Mouse (Mus musculus) spleen, postnatal 14 days (tissue): ENCODE measurements around the gene Akr1d1.

ENCODE experiments used
- DNase-seq, 2 experiments: peaks; one replicate each; pipeline ENCODE4 v3.0.0; 2021 to 2022; ENCODE audit warnings: low spot score in 2 of 2

Gene Akr1d1

DNA sequence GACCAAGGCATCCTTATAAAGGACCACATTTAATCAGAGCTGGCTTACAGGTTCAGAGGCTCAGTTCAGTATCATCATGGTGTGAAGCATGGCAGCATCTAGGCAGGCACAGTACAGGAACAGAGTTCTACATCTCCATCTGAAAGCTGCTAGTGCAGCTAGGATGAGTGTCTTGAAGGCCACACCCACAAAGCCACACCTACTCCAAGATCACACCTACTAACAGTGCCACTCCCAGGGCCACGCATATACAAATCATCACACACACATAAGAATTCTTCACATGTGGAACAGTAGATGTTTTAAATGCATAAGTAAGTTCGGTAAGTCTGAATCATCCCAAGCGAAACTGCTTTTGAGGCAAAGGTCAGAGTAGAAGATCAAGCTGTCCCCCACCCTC lies 33.9 kb downstream of the Akr1d1 start:
- no peak for DNase-seq

DNA sequence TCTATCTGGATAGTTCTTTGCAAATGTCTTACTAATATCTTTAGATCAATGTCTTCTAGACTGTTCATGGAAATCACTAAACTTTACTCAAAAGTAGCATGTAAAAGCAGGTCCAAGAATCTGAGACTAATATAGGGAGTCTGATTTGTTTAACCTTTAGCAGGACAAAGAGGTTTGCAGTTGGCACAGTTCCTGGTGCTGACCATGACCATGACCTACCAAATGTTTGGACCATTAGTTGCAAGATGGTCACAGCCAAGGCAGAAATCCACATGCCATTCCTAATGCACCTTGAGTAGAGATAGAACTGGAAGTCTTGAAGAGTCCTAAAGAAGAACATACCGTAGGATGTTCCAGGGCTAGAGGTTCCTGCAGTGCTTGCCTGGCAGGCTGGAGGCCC lies 37.4 kb downstream of the Akr1d1 start:
- no peak for DNase-seq

DNA sequence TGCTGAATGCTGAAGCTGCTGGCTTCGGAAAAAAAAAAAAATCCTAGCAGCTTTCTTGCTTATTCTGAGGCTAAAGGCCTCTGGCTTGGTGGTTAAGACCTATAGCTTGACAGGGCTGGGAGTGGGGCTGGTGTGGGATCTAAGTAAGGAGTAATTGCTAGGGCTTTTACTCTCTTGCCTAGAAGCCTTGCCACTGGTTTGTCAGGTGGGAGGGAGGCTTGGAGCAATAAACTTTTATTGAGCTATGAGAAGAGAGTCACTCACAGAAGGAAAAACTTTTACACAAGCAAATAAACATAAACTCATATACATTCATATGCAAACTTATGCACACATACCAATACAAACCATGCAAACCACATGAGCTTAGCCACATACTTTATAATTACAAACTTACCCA lies 42.0 kb downstream of the Akr1d1 start:
- DNase-seq = no peak

DNA sequence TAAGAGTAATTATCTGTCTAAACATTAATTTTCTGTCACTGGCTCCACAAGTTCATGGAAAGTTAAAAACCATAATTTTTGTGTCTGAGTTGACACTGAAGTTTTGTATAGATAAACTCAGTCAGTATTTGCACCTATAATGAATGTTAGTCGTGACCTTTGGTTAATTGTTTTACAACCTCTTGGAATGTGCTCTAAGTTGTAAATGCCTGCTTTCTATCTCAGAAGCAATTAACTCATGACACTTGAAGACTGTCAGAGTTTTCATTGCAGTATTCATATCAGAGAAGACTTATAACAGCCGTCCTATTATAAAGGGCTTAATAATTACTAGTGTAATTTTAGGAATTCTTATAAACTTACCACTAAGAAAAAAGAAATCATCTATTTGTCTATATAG lies 43.0 kb downstream of the Akr1d1 start:
- DNase-seq = no peak

DNA sequence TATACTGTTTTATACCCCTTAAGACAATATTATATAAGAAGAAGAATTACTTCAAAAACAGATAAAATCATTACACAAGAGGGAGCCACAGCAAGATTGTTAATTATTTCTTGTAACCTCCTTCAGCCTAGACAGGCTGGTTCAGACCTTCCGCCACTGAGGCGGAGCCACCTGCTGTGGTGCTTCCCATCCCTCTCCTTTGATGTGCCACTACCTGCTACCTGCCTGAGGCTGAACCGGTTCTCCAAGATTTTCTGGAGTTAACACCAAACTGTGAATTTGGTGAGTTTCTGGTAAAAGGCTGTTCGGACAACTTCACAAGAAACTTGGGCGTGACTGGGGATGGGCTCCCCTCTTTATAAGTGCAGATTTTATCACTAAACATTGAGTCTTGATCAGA lies 50.5 kb downstream of the Akr1d1 start:
- no peak for DNase-seq

DNA sequence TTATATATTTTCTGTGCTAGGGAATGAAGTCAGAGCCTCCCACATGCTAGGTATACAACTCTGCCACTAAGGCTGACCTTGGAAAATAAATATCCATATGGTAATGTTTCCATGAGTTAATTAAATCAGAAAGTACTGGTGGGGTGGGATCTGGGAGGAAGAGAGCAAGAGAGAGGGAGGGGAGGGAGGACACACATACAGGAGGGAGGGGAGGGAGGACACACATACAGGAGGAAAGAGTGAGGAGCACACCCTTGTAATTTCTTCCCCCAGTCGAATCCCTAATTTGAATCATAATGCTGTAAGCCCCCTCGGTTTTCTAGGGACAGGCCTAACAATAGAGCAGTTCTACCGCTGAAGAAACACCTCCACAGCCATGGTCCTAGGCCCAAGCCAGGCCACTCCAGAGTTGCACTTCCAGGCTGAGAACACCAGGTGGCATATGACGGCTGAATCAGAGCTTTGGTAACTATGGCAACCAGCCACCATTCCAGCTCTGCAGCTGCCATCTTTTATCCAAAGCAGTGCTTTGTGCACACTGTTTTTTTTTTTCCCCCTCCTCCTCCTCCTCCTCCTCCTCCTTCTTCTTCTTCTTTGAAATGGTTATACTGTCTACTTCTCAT lies 59.5 kb downstream of the Akr1d1 start:
- peak in 1 of 2 experiments; percentile 51 for DNase-seq

DNA sequence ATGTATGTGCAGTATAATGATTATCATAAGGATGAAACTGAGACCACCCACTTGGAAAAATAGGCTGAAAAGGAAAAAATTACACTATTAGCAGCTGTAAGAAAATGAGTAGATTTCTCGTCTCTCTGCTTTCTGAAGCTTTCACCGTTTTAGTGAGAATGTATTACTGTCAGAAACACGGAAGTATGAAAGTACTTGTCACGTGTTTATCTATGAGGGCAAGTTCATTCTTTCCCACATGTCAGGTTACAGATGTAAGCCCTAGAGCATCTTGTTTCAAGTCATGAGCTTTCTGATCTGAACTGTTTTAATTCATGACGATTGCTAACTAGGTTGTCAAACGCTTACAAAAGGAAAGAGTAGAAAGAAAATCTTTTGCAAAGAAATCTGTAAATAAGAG lies 60.8 kb downstream of the Akr1d1 start:
- DNase-seq = no peak

DNA sequence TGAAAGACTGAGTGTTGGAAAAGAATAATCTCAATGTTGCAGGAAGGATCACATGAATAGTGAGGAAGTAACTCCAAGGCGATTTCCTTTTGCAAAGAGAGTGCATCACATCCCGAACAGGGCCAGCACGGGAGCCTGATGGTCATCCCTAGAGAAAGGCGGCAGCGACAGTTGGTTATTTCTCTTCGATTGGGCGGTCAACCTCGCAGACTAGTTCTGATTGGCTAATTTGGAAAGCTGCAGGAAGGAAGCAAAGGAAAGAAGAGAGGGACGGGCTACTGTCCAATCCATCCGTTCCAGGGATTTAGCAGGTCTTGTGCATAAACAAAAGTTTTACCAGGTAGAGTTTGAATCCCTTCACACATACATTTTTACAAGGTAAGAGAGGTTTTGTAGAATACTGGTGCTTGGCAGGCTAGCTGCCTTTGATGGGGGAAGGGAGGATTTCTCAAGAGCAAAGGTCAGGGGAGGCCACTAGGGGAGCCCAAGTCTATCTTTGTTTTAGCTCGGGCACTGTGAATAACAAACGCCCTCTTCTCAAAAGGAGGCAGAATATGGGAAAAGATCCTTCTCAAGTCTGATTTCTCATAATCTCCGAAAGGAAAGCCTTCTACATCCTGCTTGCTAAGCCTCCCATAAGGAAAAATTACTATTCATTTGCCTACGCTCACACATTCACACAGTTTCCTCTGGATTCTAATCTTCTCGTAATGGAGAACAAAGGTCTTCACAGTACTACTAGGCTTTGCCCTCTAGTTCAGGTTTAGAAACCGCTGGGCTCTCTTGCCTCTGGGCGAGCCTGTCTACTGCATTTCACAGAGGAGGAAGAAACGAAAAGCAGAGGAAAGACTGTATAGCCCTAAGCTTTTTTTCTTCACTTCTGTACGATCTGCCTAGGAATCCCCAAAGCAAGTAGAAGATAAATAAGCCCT lies 62.4 kb downstream of the Akr1d1 start:
- peak in 1 of 2 experiments; percentile 44 for DNase-seq

DNA sequence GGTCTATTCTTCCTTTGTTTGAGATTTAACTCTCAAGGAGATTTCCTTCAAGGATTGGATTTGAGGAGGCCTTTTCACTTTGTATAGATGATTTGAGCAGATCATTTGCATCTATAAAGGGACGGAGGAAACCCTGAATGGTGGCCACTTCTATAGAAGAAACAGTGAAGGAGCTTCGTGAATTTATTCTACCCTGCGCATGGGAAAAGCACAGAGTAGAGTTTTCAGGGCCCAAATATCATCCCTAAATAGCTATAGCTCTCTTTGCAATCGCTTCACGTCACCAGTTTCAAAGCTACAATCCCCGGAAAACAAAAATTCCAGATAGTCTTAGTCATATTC lies 63.0 kb downstream of the Akr1d1 start:
- no peak for DNase-seq

DNA sequence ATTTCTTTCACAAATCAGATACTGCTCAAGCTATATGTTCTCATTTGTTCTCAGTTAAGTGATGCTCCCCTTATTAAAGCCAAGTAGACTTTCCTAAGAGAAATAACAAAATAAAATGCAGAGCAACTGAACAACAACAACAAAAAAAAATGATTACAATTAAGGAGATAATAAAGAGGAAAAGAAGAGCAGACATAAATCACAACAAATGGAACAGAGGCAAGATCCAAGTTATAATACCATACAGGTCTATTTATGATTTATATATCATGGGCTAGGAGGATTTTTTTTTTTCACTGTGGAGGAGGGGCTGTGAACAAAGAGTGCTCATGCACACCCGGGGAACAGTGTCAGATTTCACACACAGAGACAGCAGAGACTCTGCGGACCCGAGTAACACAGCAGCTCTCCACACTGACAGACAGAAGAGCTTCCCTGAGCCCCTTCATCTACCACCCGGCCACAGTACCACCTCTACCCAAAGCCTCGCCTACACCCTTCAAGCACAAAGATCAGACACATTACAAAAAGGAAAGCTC lies 63.6 kb downstream of the Akr1d1 start:
- no peak for DNase-seq

DNA sequence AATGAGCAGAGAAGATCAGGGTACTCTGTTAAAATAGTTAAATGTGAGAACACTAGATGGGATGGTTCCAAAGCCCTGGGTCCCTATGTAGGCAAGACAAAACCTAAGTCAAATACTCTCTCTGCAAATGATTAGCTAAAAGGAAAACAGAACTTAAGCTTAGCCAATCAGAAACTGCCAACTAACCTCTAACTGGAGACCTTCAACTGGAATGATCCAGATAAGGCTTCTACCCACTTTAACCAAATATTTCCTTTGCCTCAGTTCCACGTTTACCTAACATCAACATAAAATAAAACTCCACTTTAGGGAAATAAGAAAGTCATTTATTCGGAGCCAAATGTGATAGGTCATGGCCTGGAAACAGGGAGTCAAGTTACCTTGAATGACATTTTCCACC lies 67.1 kb downstream of the Akr1d1 start:
- no peak for DNase-seq

DNA sequence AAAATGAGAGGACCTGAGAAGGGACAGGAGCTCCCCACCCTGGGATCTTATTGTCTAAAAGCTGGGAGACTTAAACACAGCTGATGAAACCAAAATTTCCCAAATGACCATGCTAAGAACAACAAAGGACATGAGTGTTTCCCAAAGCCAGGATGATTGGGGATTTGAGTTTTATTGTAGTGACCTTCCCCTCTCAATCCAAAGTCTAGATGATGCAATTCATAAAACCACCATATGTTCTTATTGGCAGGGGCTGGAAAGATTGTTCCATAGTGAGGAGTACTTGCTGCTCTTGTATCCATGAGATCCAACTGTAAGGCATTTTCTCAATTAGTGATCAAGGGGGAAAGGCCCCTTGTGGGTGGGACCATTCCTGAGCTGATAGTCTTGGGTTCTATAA lies 68.1 kb downstream of the Akr1d1 start:
- DNase-seq = no peak

DNA sequence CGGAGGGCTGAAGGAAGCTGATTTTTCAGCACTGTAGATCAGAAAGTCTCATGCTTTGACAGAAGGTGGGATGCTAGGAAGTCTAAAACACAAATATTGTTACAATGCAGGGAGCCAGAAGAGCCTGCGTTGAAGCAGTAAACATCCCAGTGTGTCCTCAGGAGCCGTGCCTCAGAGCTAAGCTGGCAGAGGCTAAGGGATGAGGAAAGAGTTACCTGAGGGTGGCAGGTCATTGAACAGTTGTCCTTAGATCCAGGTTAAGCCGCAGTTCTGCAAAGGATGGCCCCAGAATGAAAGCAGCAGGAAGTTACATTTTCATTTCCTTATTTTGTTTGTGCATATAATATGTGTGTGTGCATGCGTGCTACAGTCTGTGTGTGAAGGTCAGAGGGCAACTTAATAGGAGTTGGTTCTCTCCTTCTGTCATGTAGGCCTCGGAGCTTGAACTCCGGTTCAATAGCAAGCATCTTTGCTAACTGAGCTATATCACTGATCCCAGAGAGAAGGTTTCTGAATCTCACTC lies 71.1 kb downstream of the Akr1d1 start:
- no peak for DNase-seq

DNA sequence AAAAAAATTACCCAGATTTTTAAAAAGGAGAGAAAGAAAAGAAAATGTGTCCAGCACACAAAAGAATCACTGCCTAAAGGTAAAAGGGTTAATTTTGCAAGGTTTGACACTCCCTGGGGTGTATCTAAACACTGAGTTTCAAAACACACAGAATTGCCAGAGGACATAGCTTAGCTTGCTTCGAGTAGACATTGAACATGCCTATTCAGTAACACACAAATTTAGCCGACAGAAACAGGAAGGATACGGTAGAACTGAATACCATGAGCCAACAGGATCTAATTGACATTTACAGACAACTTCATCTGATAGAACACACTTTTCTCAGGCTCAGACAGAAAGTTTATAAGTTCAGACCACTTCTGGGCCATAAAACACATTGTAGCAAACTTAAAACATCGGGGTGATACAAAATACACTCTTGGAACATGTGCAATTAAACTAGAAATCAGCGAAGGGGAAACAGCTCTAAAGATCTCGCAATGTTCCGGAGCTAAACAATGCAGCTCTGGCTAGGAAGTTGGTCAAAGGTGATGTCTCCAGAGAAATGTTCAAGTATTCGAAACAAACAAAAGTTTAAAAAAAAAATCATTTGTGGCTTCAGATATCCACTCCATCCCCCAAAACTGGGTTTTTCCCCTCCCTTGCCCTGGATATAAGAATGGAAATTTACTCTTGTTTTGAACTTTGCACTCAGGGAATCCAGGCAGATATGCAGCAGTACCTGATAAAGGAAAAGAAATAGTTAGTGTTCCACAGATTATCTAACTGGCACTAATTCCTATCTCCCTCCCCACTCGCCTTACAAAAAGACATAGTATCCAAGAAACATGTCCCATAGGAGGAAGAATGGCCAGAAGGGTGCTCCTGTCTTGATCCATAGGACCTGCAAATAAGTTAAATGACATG lies 73.1 kb downstream of the Akr1d1 start:
- no peak for DNase-seq

DNA sequence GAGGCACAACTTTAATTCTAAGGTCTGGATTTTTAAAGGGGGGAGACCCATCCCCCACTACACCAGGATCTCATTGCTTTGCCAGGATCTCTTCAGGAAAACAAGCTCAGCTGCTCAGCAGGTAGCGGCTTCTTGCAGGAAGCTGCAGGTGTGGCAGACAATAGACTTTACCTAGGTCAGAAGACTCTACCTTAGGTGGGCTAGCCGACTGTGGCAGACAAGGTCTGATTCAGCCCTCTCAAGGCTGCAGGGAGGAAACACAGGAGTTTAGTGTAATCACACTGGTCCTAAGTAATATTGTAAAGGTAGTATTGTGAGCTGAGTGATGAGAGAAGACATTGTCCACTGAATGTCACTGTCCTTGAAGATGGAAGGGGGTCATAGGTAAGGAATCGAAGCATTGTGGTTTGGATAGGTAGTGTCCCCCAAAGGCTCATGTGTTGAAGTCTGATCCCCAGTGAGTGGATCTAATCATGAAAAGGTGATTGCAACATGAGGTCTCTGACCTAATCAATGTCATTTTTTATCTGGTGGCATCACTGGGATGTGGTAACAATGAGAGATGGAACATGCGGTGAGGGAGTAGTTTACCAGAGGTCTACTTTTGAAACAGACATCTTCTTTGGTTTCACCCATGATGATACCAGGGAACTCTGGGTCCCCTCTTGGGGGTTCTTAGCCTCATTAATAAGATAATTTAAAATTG lies 74.4 kb downstream of the Akr1d1 start:
- no peak for DNase-seq

DNA sequence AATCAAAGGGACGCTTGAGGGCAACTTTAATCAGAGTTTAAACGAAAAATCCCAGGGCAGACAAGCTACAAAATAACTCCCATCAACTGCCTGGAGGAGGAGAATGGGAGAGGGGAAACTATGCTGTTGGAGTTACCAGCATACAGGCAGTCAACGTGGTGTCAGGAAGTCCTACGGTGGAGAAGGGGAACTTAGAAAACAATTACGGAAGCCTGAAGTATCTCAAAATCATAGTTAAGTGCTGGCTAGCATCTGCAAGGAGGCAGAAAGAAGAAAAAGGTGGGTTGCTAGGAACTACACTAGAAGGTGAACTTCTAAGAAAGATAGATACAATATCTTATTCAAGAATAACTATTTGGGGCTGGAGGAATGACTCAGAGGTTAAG lies 74.9 kb downstream of the Akr1d1 start:
- DNase-seq = no peak

DNA sequence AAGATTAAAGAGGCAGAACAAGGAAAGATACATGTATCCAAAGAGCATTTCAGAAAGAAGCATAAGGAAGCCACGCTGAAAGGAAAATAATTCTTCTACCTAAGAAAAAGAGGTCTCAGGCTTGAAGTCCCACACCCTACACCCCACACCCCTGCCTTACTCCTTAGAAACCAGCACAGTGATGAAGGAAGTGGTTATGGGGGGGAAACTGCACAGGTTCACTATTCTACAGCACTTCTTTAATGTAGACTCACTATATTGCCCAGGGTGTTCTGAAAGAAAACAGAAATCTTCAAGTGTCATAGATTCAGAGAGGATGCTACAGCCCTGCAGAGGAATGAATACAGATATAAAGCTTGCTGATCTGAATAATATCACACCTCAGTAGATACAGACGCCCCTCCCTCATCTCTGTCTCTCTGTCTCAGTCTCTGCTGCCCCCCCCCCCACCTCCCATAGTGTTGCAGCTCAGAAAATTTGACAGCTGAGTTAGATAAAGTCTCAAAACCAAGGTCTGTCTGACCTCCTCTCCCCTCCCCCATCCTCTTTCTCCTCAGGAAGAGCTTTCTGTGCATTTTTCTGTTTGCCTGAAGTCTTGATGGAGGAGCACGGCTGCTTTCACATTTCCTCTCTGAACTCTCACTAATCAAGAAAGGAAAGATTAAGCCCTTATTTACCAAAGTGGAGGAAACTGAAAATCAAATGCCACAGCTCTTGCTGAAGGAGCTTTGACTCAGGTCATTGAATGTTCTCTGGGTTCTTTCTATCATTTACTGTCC lies 77.7 kb downstream of the Akr1d1 start:
- no peak for DNase-seq

DNA sequence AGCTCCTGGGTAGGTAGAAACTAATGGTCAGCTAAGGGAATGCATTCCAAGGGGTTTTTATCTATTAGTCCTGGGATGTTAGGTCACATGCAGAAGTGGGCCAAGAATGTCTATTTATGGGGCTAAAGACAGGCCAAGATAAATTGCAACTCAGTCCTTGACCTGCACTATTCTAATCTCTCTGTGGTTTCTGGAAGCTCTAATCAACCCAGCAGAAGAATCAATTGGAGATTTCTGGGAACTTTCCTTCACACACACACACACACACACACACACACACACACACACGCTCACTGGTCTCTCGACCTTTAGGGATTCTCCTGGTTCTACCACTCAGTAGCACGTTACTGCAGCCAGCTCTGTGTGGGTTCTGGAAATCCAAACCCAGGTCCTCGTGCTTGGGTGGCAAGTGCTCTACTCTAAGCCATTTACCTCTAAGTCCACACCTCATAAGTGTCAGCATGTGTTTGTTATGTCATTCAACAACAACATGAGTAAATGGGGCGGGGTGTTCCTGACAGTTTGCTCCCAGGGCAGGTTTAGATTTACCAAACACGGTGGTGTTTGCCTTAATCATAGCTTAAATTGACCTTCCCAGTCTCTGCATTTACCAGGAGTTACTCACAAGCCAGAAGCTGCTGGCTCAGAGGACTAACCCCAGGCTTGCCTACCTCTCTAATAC lies 82.8 kb downstream of the Akr1d1 start:
- DNase-seq = no peak

DNA sequence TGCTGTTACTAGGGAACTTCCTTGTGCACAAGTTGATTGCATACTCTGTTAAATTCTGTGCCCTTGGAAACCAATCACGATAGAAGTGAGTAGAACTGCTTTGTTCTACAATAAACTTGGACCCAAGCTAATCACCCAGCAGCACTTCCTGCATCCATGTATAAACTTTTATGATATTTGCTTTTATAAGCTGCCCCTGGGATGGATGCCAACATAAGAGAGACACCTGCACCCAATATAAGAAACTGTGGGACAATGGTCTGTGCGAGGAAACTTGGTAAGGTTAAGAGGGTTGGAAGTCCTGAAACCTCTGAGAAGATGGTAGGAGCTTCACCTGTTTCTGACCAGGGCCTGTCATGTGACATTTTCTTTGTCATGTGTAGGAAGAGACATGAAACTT lies 85.5 kb downstream of the Akr1d1 start:
- no peak for DNase-seq

DNA sequence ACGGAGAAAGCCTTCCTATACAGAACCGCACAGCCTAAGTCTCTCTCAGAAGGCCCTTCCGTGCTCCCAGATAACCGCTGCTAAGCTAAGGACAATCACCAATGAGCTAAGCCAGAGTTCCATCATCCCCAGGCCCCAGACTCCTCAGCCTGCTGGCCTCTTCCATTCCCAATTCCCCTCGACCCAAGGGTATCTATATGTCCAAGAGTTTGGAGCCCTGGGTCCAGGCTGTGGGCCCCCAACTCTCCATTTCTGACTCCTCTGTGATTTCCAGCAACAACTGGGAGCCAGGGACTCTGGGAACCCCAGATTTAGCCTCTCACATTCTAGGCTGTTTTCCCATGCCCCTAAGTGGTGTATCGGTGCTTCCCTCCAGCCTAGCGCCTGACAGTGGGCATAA lies 86.2 kb downstream of the Akr1d1 start:
- no peak for DNase-seq
